Mouse (Mus musculus) liver, adult 2 months (tissue): Measurements from ENCODE around the gene Adh6b.

Source experiments
- CTCF ChIP-seq: fragments of 200-500 bp; IDR thresholded peaks from 2 replicates; pipeline ENCODE4 v1.5.1; 2011; ENCODE audit warnings: low read depth, low read length, control low read depth
- POLR2A ChIP-seq: fragments of 200-500 bp; IDR thresholded peaks from 2 replicates; pipeline ENCODE4 v1.6.1; 2011; ENCODE audit warnings: low read length, control low read depth; ENCODE audit not compliant: insufficient read depth; ENCODE audit errors: extremely low read depth

DNA sequence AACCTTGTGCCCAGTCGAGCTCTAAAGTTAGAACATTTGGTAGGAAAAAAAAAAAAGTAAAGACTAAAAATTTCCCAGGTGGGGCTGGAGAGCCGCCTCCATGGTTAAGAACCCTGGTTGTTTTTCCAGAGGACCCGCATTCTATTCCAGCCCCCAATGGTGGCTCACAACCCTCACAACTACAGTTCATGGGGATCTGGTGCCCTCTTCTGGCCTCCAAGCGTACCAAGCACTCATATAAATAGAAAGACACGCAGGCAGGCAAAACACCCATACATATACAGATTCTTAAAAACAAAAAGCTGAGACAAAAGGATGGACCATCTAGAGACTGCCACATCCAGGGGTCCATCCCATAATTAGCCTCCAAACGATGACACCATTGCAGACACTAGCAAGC, 30.6 kb upstream of the Adh6b start:
- TF ChIP-seq CTCF: peak; percentile 64
- no peak for TF ChIP-seq POLR2A
